Mouse (Mus musculus): ENCODE measurements at regions not wholly inside any gene's neighbourhood (a gene's known extent, or its start where the extent isn't known, plus 50 kb on each side); places are given as distances from the start of the nearest gene placed in this dataset.

GRCm38 (mm10) chr14:54099360-54099759 is 154.5 kb downstream of the Dad1 start:
- 95% methylated on average over 6 of the region's 6 CpGs for WGBS
- TF ChIP-seq CTCF (IDR thresholded peaks at IDR 0.05; ENCODE audit: borderline replicate concordance, control insufficient read depth, extremely low read depth, insufficient read depth, low read length, poor library complexity), result no peak
- TF ChIP-seq POLR2A (IDR thresholded peaks at IDR 0.05; ENCODE audit: control insufficient read depth, extremely low read depth, insufficient read depth, low read length, poor library complexity), result no peak
- H3K27me3 ChIP-seq (ENCODE audit: control insufficient read depth, insufficient read depth, low read length), result no peaks in the 10 kb centered on the region
- H3K36me3 ChIP-seq (ENCODE audit: control insufficient read depth, insufficient read depth, low read length), result no peaks in the 10 kb centered on the region
- no peak for DNase-seq
- H3K4me1 ChIP-seq (replicated peaks; ENCODE audit: control insufficient read depth, insufficient read depth, low read length), result peaks cover 10% of the 10 kb centered on the region
- no peak overlapping the region for H3K4me3 ChIP-seq (ENCODE audit: control insufficient read depth, insufficient read depth, low read length)
- H3K27ac ChIP-seq (ENCODE audit: control insufficient read depth, insufficient read depth, low read length), result no peak overlapping the region

DNA sequence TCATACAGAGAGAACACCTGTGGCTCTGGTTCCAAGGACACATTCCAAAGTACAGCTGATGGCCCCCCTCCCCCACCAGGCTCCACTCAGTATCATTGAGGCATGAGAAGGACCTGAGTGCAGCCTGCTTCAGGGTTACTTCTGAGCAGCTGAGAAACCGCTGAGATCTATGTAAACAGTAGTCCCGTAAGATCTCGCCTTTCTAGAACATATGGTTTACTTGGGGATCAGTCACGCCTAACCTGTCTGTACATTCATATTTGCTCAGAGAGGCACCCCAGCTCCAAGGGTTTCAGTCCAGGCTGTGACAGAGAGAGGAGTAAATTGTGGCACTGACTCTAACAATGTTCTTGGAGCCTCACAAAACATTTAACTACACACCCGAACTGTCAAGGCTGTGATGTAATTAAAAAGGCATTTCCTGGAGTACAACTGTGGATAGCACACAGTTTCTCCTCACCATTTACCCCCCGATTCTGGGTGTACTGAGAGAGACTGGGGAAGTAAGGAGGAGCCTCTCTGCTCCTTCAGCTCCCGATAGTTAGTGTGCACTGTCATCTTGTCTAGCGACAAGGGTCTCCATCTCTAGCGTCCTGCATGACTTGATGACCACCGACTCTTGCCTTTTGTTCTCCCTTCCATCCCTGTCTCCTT is 155.7 kb downstream of the Dad1 start:
- WGBS, result 77% methylated on average over 10 of the region's 10 CpGs
- DNase-seq, result no peak
- H3K36me3 ChIP-seq (ENCODE audit: control insufficient read depth, insufficient read depth, low read length), result no peaks in the 10 kb centered on the region
- no peak overlapping the region for H3K4me3 ChIP-seq (ENCODE audit: control insufficient read depth, insufficient read depth, low read length)
- H3K4me1 ChIP-seq (replicated peaks; ENCODE audit: control insufficient read depth, insufficient read depth, low read length), result peaks cover 8% of the 10 kb centered on the region
- no peak for TF ChIP-seq CTCF (IDR thresholded peaks at IDR 0.05; ENCODE audit: borderline replicate concordance, control insufficient read depth, extremely low read depth, insufficient read depth, low read length, poor library complexity)
- no peak overlapping the region for H3K27ac ChIP-seq (ENCODE audit: control insufficient read depth, insufficient read depth, low read length)
- no peaks in the 10 kb centered on the region for H3K27me3 ChIP-seq (ENCODE audit: control insufficient read depth, insufficient read depth, low read length)

- Histone ChIP-seq H3K4me1 (replicated peaks; ENCODE audit: control insufficient read depth, insufficient read depth, low read length) (no peaks in the 10 kb centered on the region; the same call in none of the 2 replicates), H3K36me3 (ENCODE audit: control insufficient read depth, insufficient read depth, low read length) (no peaks in the 10 kb centered on the region), H3K27ac (ENCODE audit: control insufficient read depth, insufficient read depth, low read length) (no peak overlapping the region), H3K27me3 (ENCODE audit: control insufficient read depth, insufficient read depth, low read length) (no peaks in the 10 kb centered on the region), H3K4me3 (ENCODE audit: control insufficient read depth, insufficient read depth, low read length) (no peak overlapping the region)
- 84% methylated on average over 2 of the region's 2 CpGs for WGBS
- DNase-seq, result no peak
- no peak for TF ChIP-seq POLR2A (IDR thresholded peaks at IDR 0.05; ENCODE audit: control insufficient read depth, extremely low read depth, insufficient read depth, low read length, poor library complexity)
These were observed 156.9 kb downstream of the Dad1 start for GRCm38 (mm10) chr14:54097026-54097425.

- TF ChIP-seq CTCF (IDR thresholded peaks at IDR 0.05; ENCODE audit: borderline replicate concordance, control insufficient read depth, extremely low read depth, insufficient read depth, low read length, poor library complexity) (no peak), POLR2A (IDR thresholded peaks at IDR 0.05; ENCODE audit: control insufficient read depth, extremely low read depth, insufficient read depth, low read length, poor library complexity) (no peak)
- H3K4me1 ChIP-seq (replicated peaks; ENCODE audit: control insufficient read depth, insufficient read depth, low read length), result peaks cover 2% of the 10 kb centered on the region; the same call in 1 of the 2 replicates
- WGBS, result 93% methylated on average over 6 of the region's 6 CpGs
These were observed 161.5 kb downstream of the Dad1 start for GRCm38 (mm10) chr14:54092444-54092843.

GRCm38 (mm10) chr14:54086660-54087059 is 167.2 kb downstream of the Dad1 start:
- Histone ChIP-seq H3K4me1 (replicated peaks; ENCODE audit: control insufficient read depth, insufficient read depth, low read length) (peaks cover 6% of the 10 kb centered on the region; the same call in 1 of the 2 replicates), H3K27me3 (ENCODE audit: control insufficient read depth, insufficient read depth, low read length) (no peaks in the 10 kb centered on the region), H3K4me3 (ENCODE audit: control insufficient read depth, insufficient read depth, low read length) (no peak overlapping the region), H3K36me3 (ENCODE audit: control insufficient read depth, insufficient read depth, low read length) (no peaks in the 10 kb centered on the region), H3K27ac (ENCODE audit: control insufficient read depth, insufficient read depth, low read length) (no peak overlapping the region)
- 95% methylated on average over 11 of the region's 11 CpGs for WGBS
- DNase-seq, result no peak
- TF ChIP-seq CTCF (IDR thresholded peaks at IDR 0.05; ENCODE audit: borderline replicate concordance, control insufficient read depth, extremely low read depth, insufficient read depth, low read length, poor library complexity) (no peak), POLR2A (IDR thresholded peaks at IDR 0.05; ENCODE audit: control insufficient read depth, extremely low read depth, insufficient read depth, low read length, poor library complexity) (no peak)

More at GRCm38 (mm10) chr14:54092444-54092843, 161.5 kb downstream of the Dad1 start:
- Histone ChIP-seq H3K36me3 (ENCODE audit: control insufficient read depth, insufficient read depth, low read length) (no peaks in the 10 kb centered on the region), H3K27me3 (ENCODE audit: control insufficient read depth, insufficient read depth, low read length) (no peaks in the 10 kb centered on the region), H3K4me3 (ENCODE audit: control insufficient read depth, insufficient read depth, low read length) (no peak overlapping the region), H3K27ac (ENCODE audit: control insufficient read depth, insufficient read depth, low read length) (no peak overlapping the region)
- DNase-seq, result no peak

DNA sequence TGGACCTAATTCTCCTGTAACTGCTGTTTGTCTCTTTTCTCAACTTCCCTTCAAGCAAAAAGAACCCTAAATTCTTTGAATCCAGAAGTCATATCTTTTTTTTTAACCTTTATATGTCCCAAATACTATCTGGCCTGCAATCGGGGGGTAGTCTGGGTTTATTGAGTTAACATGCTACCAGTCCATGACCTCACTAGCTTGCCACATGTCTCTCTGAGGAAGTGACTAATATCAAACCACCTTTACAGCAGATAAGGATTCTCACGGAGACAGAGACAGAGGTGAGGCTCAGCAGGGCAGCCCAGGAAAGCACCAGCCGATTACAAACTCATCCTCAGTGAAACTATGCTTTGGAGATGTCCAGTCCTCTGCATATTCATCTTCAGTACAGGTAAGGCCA is 179.2 kb downstream of the Dad1 start:
- 67% methylated on average over 3 of the region's 3 CpGs for WGBS
- no peaks in the 10 kb centered on the region for H3K36me3 ChIP-seq (ENCODE audit: control insufficient read depth, insufficient read depth, low read length)
- no peak overlapping the region for H3K27ac ChIP-seq (ENCODE audit: control insufficient read depth, insufficient read depth, low read length)
- TF ChIP-seq POLR2A (IDR thresholded peaks at IDR 0.05; ENCODE audit: control insufficient read depth, extremely low read depth, insufficient read depth, low read length, poor library complexity) (no peak), CTCF (IDR thresholded peaks at IDR 0.05; ENCODE audit: borderline replicate concordance, control insufficient read depth, extremely low read depth, insufficient read depth, low read length, poor library complexity) (no peak)
- no peaks in the 10 kb centered on the region for H3K27me3 ChIP-seq (ENCODE audit: control insufficient read depth, insufficient read depth, low read length)
- H3K4me1 ChIP-seq (replicated peaks; ENCODE audit: control insufficient read depth, insufficient read depth, low read length), result no peaks in the 10 kb centered on the region
- H3K4me3 ChIP-seq (ENCODE audit: control insufficient read depth, insufficient read depth, low read length), result no peak overlapping the region
- no peak for DNase-seq
